Mouse (Mus musculus) erythroblast, adult 5-6 weeks (primary cell): ENCODE results near the gene Angel1. TPM values are rescaled to one million over a fixed set of nuclear protein-coding genes. Genes with fewer than 3 reads are reported as not detected.
A peak's percentile ranks its signal among the peaks of the same experiment; 100 is the strongest.

Experiments
- ATAC-seq: replicated peaks from 2 replicates; pipeline ENCODE4 v1.8.0; 2016; ENCODE audit warnings: moderate number of reproducible peaks, mild to moderate bottlenecking, moderate TSS enrichment, inconsistent platforms; ENCODE audit not compliant: poor library complexity, low FRiP score, severe bottlenecking
- total RNA-seq, 2 experiments: library from RNA; stranded (forward) in 1 of 2; stranded (reverse) in 1 of 2; fragments of 150-400 nt in 1 of 2; fragments of 200-764, 138-1000 nt in 1 of 2; gene quantifications; 2 replicates each; pipeline versions ENCODE4 v1.2.3 to v1.2.4; 2015 to 2017; ENCODE audit warnings: low replicate concordance in 2 of 2

The Angel1 gene
- not detected in 2 replicates for total RNA-seq (2015; ENCODE audit: low replicate concordance)
- total RNA-seq (2017; ENCODE audit: low replicate concordance) = 0.09 and 0.14 TPM in 2 replicates

DNA sequence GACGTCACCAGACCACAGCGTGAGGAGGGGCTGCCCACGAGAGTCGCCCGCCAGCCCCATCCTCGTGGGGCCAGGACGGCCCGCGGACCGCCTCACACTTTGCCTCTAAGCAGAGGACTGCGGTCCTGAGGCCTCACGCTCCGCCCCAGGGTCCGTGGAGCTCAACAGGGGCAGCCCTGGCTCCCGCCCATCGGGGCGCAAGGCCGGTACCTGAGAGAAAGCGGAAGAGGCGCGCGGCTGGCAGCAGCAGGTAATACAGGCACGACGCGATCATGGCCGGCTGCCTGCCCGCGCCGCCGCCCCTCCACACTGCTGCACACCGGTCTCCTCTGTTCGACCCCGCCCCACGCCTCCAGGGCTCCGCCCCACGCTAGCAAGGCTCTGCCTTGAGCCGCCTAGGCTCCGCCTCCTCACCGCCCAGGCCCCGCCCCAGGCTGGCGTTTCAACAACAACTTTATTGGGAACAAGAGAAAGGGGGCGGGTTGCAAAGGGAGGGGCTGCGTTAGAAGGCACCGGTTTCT, at the start of gene Angel1:
TSS of gene Angel1 (minus strand) at position 341 of the 521 bp plus-strand sequence.
- ATAC-seq = peak; percentile 93

- ATAC-seq = no peak
Measured at GRCm38 (mm10) chr12:86775561-86776280, 49.5 kb upstream of the Angel1 start.

GRCm38 (mm10) chr12:86772551-86772950, 46.3 kb upstream of the Angel1 start:
- ATAC-seq = no peak

DNA sequence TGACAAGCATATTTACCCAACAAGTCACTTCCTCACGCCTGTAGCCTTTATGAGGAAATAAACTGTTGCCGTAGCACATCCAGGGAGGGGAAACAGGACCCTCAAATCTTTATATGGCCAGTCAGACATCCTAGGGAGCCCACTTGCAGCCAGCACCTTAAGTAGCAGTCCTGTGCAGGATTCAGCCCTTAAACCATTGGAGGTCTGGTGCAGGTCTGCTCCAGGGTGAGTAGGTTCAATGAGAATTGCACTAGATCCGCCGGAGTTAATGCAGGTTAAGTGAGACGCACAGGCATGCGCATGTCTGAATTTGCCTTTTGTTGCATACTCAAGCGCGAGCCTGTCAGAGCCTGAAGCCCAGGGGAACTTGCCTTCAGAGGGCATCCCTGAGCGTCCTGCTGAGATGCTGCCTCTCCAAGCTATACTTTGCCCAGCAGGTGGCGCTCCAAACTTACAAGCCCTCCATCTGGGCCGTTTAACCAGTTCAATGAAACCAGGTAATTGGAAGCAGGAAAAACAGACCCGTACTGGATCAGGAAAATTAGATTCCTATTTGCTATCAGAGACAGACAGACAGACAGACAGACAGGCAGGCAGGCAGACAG, 45.7 kb upstream of the Angel1 start:
- peak; percentile 72; the same call in 1 of the 2 replicates for ATAC-seq

DNA sequence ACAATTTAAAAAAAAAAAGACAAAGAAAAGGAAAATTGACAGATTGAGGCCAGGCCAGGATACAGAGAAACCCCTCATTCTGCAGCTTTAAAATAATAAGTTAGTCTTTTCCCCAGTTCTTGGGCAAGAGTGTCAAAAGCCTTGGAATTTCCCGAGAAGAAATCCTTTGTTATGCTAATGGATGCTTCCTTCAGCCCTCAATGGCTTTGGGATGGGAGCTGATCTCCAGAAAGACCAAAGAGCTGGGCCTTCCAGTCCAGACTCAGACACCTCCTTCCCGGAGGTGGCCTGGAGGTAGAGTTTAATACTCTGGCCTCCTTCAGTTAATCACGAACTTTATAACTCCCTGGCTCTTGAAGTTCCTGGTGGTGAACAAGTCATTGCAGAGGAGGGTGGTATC, 44.7 kb upstream of the Angel1 start:
- ATAC-seq = no peak

DNA sequence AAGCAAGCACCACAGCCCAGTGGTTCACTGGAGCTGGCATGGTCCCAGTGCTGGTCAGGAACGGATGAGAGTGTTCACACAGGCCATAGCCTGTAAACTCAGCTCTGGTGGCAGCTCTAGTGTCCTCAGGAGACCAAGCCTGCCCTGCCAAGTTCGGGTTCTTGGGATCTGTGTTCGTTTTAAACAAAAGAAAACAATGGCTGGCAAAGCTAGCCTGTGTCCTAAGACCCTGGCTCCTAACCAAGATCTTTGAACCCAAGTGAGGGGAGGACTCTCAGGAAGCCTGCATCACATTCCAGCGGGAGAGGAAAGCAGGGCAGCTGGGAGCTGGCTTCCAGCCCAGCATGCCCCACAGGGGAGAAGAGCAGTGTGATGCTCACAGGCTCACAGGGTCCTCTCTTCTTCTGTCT, 44.0 kb upstream of the Angel1 start:
- no peak for ATAC-seq

- no peak for ATAC-seq
Measured at GRCm38 (mm10) chr12:86769819-86770218, 43.6 kb upstream of the Angel1 start.

- ATAC-seq = peak; percentile 60; the same call in 1 of the 2 replicates
Measured at GRCm38 (mm10) chr12:86768986-86769580, 42.8 kb upstream of the Angel1 start.

DNA sequence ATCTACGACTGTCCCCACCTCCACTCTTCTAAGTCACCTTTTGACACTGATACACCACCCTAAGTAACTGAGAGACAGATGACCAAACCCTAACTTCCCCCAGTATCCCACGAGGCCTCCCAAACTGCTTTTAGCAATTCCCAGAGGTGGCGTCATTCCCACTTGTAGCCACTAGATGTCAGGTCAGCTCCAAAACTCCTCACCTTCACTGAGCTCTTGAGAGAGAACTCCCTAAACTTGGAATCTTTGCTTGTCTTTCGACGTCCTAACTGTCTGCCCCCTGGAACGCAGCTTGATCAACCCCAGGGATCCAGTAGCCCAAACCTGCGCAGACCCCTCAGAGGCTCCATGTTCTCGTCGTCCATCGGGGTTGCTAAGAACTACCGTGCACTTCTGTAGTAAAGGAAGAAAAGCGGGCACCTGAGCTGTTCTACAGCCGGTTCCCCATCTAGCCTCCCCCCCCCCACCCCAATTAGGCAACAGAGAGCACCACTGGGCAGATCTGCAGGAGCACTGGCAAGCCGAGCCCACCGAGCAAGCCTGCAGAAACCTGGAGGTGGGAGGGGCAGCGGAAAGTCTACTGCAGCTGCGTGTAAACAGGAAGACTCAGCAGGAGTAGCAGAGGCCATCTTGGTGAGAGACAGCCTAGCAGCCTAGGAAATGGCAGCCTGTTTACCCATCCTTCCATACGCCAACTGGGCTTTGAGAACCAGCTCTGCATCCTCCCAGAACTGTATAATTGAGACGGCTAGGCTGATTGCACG, 41.8 kb upstream of the Angel1 start:
- ATAC-seq = peak; percentile 79

GRCm38 (mm10) chr12:86766467-86766866, 40.2 kb upstream of the Angel1 start:
- no peak for ATAC-seq

- no peak for ATAC-seq
Measured at GRCm38 (mm10) chr12:86764060-86764459, 37.8 kb upstream of the Angel1 start.

GRCm38 (mm10) chr12:86761036-86761435, 34.8 kb upstream of the Angel1 start:
- no peak for ATAC-seq

GRCm38 (mm10) chr12:86734319-86734810, 8.1 kb upstream of the Angel1 start, which contains the start of gene Lrrc74a:
TSS of gene Lrrc74a (plus strand) at chr12:86734369.
- no peak for ATAC-seq

- ATAC-seq = no peak
Measured at GRCm38 (mm10) chr12:86725706-86726105, 554 bp downstream of the Angel1 start.

- ATAC-seq = no peak
Measured at GRCm38 (mm10) chr12:86724300-86724699, 2.0 kb downstream of the Angel1 start.

DNA sequence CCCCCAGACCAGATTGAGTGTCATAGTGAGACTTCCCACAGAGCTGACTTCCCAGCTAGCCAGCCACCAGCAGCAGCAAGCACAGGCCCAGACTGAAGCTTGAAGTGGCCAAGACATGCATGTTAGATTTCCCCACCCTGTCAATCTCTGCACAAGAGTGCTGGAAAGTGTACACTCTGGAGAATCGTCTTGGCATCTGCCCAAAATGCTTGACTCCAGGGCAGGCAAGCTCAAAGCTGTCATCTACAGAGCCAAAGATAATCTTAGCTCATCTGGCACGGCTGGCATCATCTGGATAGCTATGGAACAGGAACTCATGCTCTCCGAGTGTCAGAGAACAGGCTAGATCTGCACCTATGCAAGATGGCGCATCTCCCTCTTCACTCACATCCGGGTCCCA, 4.8 kb downstream of the Angel1 start:
- ATAC-seq = no peak

DNA sequence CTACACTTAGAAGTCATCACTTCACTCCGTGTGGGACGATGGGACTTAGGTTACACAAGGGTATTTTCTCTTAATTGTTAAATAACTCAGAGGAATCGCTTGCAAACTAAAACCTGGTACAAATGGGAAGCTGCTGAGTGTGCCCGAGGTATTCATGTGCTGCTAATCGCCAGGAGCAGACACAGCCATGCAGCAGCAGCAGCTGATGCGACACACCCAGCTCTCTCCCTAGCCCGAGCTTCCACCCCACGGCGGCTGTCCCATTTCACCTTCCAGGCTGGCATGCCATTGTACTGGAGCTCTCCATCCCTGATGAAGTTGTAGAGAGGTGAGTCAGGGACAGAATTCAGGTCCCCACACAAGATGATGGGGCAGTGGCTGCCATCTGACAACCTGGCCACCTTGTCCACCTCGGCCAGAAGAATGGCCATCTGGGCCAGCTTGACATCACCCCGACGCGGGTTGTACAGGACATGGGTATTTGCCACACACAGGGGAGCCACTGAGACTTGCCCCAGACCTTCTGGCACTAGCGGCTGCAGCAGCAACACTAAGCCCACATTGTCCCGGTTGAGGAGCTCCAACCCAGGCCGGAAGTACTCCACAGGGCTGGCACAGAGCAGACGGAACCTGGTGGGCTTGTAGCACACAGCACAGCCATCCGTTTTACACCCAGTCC, 6.2 kb downstream of the Angel1 start:
- no peak for ATAC-seq

DNA sequence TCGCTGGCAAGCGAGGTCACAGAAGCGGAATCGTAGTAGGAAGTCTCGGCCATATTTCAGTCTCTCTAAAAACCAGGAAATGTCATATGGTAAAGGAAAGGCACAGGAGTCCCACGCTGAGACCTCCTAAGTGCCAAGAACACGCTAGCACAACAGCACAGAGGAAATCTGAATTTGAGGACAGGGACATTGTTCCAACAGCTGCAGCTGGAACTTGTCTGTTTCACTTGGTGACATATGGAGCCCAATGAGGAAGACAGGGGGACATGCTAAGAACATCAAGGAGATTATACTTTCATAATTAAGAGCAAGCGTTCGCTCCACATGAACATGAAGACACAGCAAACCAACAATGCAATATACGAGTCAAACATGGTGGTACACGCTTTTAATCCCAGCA, 9.3 kb downstream of the Angel1 start:
- no peak for ATAC-seq

DNA sequence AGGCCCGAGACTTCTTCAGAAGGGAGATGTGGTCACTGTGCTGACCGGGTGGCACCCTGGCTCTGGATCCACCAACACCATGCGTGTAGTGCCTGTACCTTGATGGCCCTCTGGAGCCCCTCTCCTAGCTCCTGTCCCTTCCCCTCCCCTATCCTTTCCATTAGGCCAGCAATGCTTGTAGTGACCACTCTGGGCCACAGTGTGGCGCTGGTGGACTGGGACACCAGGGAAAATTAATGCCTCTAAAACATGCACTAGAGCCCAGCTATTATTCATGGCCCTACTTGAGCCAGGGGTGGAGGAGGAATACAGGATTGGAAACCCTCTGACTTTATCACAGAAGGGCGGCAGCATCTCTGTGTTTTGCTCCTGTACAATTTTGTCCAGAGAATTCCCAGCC, 10.9 kb downstream of the Angel1 start:
- no peak for ATAC-seq
